Mouse (Mus musculus) gastrocnemius, postnatal 36 days (tissue): ENCODE results near the gene Pard3b. TPM values are rescaled to one million over a fixed set of nuclear protein-coding genes. Genes with fewer than 3 reads are reported as not detected.
"Not testable (repeated sequence)": the region's sequence is repeated elsewhere in the genome, so short reads cannot be mapped to it uniquely, and the experiment has no call there.

ENCODE experiments used
- DNase-seq, 2 experiments: peaks; one replicate each; pipeline ENCODE4 v3.0.0; 2022
- intact Hi-C: fragments of 180-260 bp; cut with DNase I; formaldehyde crosslinking; loops from one replicate; pipeline ENCODE4 v1.15.1; 2025
- total RNA-seq, 2 experiments: library from RNA; stranded (reverse); gene quantifications; 2 replicates each; pipeline ENCODE4 v1.2.3; 2021

Gene Pard3b
- total RNA-seq, 2 experiments from 2014 or later: 5.0 to 5.1 TPM

GRCm38 (mm10) chr1:62604644-62605043 lies 966.0 kb downstream of the Pard3b start:
- intact Hi-C loops, DNase-seq: not testable (repeated sequence)

- intact Hi-C loops: no loop called here
- DNase-seq: no peak
Measured at GRCm38 (mm10) chr1:62618109-62618665, 979.6 kb downstream of the Pard3b start.

- no peak for DNase-seq
- intact Hi-C loops: no loop called here
Measured at GRCm38 (mm10) chr1:62619456-62619855, 980.8 kb downstream of the Pard3b start.

GRCm38 (mm10) chr1:62622447-62622846 lies 983.8 kb downstream of the Pard3b start:
- no peak for DNase-seq
- intact Hi-C loops: no loop called here

- no peak for DNase-seq
Measured at GRCm38 (mm10) chr1:62624166-62624565, 985.5 kb downstream of the Pard3b start.

GRCm38 (mm10) chr1:62624836-62625235 lies 986.2 kb downstream of the Pard3b start:
- intact Hi-C loops: no loop called here

More at GRCm38 (mm10) chr1:62624166-62624565, 985.5 kb downstream of the Pard3b start:
- intact Hi-C loops: no loop called here

GRCm38 (mm10) chr1:62625332-62625731 lies 986.7 kb downstream of the Pard3b start:
- intact Hi-C loops: no loop called here
- no peak for DNase-seq

More at GRCm38 (mm10) chr1:62624836-62625235, 986.2 kb downstream of the Pard3b start:
- DNase-seq: no peak

- no peak for DNase-seq
- intact Hi-C loops: no loop called here
Measured at GRCm38 (mm10) chr1:62625819-62626505, 987.3 kb downstream of the Pard3b start.

- no peak for DNase-seq
- intact Hi-C loops: no loop called here
Measured at GRCm38 (mm10) chr1:62629952-62630351, 991.3 kb downstream of the Pard3b start.

- intact Hi-C loops: no loop called here
- DNase-seq: no peak
Measured at GRCm38 (mm10) chr1:62631511-62632305, 993.1 kb downstream of the Pard3b start.

- DNase-seq: no peak
- intact Hi-C loops: no loop called here
Measured at GRCm38 (mm10) chr1:62632886-62633285, 994.3 kb downstream of the Pard3b start.

GRCm38 (mm10) chr1:62635203-62635602 lies 996.6 kb downstream of the Pard3b start:
- intact Hi-C loops: no loop called here
- DNase-seq: no peak

- DNase-seq: no peak
- intact Hi-C loops: no loop called here
Measured at GRCm38 (mm10) chr1:62636906-62637673, 998.5 kb downstream of the Pard3b start.

- DNase-seq: no peak
- intact Hi-C loops: no loop called here
Measured at GRCm38 (mm10) chr1:62639012-62639411, 1000.4 kb downstream of the Pard3b start.

- intact Hi-C loops: no loop called here
Measured at GRCm38 (mm10) chr1:62639440-62639839, 1000.8 kb downstream of the Pard3b start.

GRCm38 (mm10) chr1:62644631-62645278 lies 1006.1 kb downstream of the Pard3b start:
- intact Hi-C loops: no loop called here
- no peak for DNase-seq

More at GRCm38 (mm10) chr1:62639440-62639839, 1000.8 kb downstream of the Pard3b start:
- DNase-seq: no peak

GRCm38 (mm10) chr1:62646812-62647211 lies 1008.2 kb downstream of the Pard3b start:
- DNase-seq: no peak
- intact Hi-C loops: no loop called here

- no peak for DNase-seq
- intact Hi-C loops: no loop called here
Measured at GRCm38 (mm10) chr1:62648116-62648515, 1009.5 kb downstream of the Pard3b start.

- intact Hi-C loops: no loop called here
- DNase-seq: no peak
Measured at GRCm38 (mm10) chr1:62648591-62648990, 1010.0 kb downstream of the Pard3b start.

GRCm38 (mm10) chr1:62650491-62650890 lies 1011.9 kb downstream of the Pard3b start:
- intact Hi-C loops: no loop called here
- no peak for DNase-seq
